Mouse (Mus musculus): ENCODE measurements around the gene Clec9a.

GRCm38 (mm10) chr6:129408562-129408961 is at the start of gene Clec9a:
- TF ChIP-seq CTCF (IDR thresholded peaks at IDR 0.05; ENCODE audit: low read depth), result no peak
- no peak for TF ChIP-seq EP300 (IDR thresholded peaks at IDR 0.05; ENCODE audit: low read depth)

Data from liver, postnatal 0 days (tissue).